ENCODE assay signal across 8 mouse cellular contexts in the genomic region with DNA sequence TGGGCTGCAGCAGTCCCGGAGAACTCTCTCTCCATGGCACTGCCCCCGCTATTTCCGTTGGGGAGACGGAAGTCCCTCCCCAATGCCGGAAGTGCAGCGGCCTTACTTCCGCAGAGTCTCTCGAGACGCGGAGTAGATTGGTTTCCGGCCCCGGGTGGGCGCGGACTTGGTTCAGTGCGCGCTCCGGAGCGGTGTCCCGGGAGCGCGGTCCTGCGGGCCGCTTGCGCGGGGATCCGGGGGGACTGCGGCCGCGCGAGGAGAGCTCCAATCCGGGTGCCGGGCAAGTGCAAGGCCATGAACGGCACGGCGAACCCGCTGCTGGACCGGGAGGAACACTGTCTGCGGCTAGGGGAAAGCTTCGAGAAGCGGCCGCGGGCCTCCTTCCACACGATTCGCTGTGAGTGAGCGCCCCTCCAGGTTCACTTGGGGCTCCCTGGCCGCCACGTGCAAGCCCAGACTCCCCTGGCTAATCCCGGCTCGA. TPM values are rescaled to one million over a fixed set of nuclear protein-coding genes. Genes with fewer than 3 reads are reported as not detected.
DNase-seq lines count a peak whose midpoint lies in the region; ATAC-seq lines count a peak whose summit lies in the region.

A gene (minus strand): TSS at position 66 of the 481 bp plus-strand sequence.

- peak; percentile 76 for ATAC-seq in common myeloid progenitor, adult 5-6 weeks (replicated peaks; ENCODE audit: low read depth, poor library complexity, severe bottlenecking)

- peak within 1 kb of the TSS; percentile 96 for H3K4me3 ChIP-seq in megakaryocyte, embryonic 14.5 days (replicated peaks)

- H3K36me3 ChIP-seq in megakaryocyte, embryonic 14.5 days (replicated peaks; ENCODE audit: low read length) = peaks cover 53% of the 10 kb centered on the region

- DNase-seq in ZHBTc4 (ENCODE audit: low read depth, low spot score) = peak; percentile 95
- peak; percentile 80 to 81 for DNase-seq in gastrocnemius, adult 8-10 months (ENCODE audit: low spot score in 2 of 2)
- DNase-seq in hindlimb bud, embryonic 11.5 days (ENCODE audit: extremely low spot score, low read depth, low spot score) = peak; percentile 54
- DNase-seq in left cerebral cortex, adult 8-10 months (ENCODE audit: low spot score in 2 of 2) = peak; percentile 76 to 82
- peak; percentile 93 for DNase-seq in right cerebral cortex, postnatal 10 days (ENCODE audit: low spot score in 2 of 2)
- peak; percentile 84 for DNase-seq in urinary bladder, postnatal 25 days (ENCODE audit: low spot score)

- no peaks in the 10 kb centered on the region for H3K27me3 ChIP-seq in megakaryocyte, embryonic 14.5 days (replicated peaks)

- H3K4me1 ChIP-seq in megakaryocyte, embryonic 14.5 days = peaks cover 57% of the 10 kb centered on the region

- no peaks in the 10 kb centered on the region for H3K9me3 ChIP-seq in megakaryocyte, embryonic 14.5 days

RNA-seq across cellular contexts. Expression of the gene that starts here (rescaled TPM):
- total RNA-seq in common myeloid progenitor, adult 5-6 weeks (2017) = 66.3 and 72.4 TPM in 2 replicates
- total RNA-seq in gastrocnemius, adult 8-10 months (2022) = 10 to 100 TPM in 1 of 4 experiments, 1 to 10 TPM in 3; 5.6 to 10.3 (median 7.0) TPM
- 10 to 100 TPM; 30.8 to 37.8 (median 34.0) TPM for total RNA-seq in left cerebral cortex, adult 8-10 months (2022)
- polyA plus RNA-seq in megakaryocyte, embryonic 14.5 days (2012; ENCODE audit: insufficient read depth, low replicate concordance) = 2.9 TPM in 1 of 2 replicates, not detected in the other

Comparison
In these comparisons a context has a peak if more than half of its experiments do, and no peak if none do; other contexts are left out.
1. Peak in every context shown above with its lines: DNase-seq, ATAC-seq and H3K4me3 ChIP-seq.